Mouse (Mus musculus): Measurements from ENCODE around the gene Cactin.

The Cactin gene

DNA sequence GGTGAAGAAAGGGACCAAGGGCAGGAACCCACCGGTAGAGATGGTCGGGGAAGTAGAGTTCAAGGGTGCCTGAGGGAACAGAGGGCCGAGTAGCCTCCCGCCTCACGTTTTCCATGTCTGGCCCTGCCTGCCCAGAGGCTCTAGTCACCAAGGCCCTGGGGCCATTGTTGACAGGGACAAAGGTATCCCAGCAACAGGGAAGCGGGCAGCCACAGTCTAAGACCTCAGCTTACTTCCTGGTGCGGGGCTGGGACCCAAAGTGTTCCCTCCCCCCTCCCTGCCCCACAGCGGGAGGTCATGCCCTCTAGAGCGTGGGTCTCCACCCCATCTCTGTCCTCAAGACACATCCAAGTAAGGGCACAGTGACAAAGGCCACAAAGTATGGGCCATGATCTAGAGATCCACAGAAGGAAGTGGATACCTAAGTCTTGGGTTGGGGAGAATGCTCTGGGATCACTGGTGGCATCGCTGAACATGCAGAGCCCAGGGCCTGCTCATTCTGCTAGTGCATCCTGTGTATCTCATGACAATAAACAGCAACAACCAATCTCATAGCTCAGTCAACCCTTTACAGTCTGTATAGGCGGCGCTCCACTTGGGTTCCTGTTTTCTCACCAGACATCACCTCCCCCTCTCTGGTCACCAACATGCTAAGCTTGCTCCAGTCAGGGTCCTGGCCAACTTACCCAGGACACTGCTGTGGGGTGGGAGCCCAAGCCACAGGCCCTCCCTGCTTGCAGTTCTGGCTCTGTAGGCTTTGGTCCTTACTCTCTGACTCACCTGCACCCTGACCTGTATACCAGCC is 45.0 kb downstream of the Cactin start, which contains the start of gene 4930404N11Rik:
TSS of gene 4930404N11Rik (minus strand) at position 145 of the 805 bp plus-strand sequence.
- DNase-seq, result no peak

DNA sequence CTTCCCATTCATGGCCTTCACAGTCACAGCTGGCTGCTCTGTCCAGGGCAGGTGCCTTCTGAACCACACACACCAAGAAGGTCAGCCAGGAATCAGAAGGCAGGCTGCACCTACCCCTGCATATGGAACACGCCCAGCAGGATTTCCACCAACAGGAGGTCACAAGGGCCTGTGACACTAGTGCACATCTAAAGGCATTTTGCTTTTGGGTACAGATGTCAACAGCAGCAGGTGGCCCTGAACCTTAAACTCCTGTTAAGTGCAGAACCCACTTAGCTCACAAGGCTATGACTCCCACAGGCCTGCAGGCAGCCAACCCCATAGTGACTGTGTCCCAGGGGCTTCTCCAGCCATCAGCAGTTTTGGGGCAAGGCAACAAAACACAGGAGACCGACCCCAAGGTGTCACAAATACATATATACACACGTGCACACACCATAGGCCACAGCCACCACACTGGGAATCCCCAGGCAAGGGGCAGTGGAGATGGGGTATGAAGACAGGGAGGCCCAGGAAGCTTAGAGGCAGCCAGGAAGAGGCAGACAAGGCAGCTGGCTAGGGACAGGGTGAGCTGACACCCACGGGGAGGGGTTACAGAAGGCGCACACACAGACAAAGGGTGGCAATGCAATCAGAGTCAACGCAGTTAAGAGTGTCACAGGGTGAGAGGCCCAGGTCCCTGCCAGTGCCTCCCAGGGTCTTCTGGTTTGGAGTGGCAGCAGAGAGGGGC is 45.7 kb downstream of the Cactin start:
- no peak for DNase-seq

DNA sequence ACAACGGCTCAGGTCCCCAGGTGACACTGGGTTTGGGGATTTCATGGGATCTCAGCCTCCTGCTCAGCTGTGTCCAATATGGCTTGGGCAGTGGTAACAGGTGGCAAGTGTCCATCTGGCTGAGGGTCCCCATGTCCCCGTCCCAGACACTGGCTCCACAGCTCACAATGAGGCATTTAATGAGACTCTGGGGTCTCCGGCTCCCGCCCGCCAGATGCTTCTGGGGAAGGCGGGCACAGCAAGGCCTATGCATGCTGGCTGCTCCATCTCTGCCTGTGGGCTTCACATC is 46.2 kb downstream of the Cactin start:
- no peak for DNase-seq

DNA sequence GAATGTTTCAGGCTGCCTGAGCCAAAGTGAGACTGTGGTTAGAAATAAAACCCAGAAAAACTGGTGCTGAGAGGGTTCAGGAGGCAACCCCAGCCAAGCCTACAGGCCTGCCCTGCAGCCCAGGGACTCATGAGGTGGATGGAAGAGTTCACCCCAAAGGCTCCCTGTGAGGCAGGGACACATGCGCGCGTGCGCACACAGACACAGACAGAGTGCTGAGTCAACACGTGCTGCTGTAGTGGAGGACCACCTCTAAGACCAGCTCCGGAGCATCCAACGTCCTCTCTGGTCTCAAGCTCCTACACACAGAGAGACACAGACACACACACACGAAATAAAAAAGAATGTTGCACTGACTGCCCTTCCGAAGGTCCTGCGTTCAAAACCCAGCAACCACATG is 54.4 kb downstream of the Cactin start:
- no peak for DNase-seq

Measured in cerebellum, adult 11-12 months (tissue).